Mouse (Mus musculus) left cerebral cortex, adult 9 months (tissue): ENCODE results near the gene Cog1.
"Not testable (repeated sequence)": the region's sequence is repeated elsewhere in the genome, so short reads cannot be mapped to it uniquely, and the experiment has no call there.

Experiments used
- DNase-seq, 2 experiments: peaks; one replicate each; pipeline ENCODE4 v3.0.0; 2022; ENCODE audit warnings: low spot score in 2 of 2

Gene Cog1

DNA sequence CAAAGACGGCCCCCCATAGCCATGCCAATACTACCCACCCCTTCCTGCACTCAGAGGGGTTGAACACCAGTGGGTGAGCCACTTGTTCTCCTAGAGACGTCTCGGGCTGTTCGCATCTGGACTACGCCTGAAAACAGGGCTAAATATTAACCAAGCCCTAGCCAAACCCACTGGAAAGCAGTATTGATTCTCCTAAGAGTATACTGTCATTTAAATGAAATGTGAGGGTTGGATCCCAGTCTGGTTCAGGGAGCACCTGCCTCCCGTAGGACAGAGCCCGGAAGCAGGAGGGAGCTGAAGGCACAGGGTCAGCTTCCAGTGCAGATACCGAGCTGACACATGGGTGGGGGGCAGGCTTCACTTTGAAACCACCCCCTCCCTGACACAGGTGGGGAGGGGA, 17.1 kb upstream of the Cog1 start:
- no peak for DNase-seq

DNA sequence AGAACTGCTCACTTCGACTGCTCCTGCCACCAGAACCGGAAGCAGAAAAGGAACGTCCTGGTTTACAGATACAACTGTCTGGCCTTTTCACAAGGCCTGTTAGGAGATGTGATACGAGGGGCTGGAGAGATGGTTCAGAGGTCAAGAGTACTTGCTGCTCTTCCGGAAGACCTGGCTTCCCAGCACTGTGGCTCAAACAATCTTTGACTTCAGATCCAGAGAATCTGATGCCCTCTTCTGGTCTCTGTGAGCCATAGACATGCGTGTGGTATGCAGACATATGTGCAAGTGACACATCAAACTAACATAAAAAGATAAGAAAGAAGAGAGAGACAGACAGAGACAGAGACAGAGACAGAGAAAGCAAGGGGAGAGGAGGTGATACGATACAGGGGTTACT, 16.7 kb upstream of the Cog1 start:
- DNase-seq: no peak

DNA sequence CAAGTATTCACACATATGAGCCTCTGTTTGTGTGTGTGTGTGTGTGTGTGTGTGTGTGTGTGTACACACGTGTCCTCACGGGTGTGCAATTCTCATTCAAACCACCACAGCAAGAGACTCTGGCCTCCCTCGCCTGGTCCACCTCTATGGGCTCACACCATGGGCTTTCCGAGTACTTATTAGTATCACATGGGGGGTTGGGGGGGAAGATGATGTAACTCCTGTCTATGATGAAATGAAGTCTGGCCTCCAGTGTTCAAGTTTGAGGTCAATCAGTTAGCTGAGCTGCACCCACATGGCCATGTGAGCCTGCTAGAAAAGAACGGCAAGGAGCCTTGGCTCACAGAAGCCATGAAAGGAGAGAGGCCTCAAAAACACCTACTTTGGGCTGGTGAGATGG, 15.6 kb upstream of the Cog1 start:
- DNase-seq: no peak

DNA sequence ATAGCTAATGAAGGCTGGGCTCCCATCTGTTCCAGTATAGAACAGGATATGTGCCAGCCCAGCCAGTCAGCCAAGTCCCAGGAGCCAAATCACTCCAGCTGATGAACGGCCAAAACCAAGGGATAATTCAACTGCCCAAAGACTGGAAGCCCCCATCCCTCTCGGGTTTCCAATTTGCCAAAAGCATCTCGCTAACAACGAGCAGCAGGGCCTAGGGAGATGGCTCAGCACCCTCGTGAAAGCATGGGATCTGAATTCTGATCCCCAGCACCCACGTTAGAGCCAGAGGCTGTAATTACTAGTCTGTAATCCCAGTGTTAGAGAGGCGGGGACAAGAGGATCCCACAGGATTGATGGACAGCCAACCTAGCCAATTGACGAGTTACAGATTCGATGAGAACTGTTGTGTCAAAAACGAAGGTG, 14.3 kb upstream of the Cog1 start:
- DNase-seq: no peak

DNA sequence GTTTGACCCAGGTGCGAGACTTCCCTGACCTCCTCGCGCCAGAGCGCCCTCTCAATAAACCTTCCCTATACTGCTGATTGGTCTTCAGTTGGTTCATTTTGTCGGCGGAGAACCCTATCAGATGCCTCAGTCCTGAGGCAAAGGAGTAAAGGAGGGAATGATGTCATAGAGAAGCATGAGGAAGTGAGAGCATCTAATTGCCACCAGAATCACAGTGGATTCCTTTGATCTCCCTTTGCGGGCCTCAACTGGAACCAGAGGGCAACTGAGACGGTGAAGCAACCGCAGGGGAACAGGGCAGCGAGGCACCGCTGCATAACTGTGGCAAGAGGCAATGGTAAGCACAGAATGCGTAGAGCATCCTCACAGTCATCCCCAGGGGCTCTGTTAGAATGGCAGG, 10.3 kb upstream of the Cog1 start:
- DNase-seq: no peak

DNA sequence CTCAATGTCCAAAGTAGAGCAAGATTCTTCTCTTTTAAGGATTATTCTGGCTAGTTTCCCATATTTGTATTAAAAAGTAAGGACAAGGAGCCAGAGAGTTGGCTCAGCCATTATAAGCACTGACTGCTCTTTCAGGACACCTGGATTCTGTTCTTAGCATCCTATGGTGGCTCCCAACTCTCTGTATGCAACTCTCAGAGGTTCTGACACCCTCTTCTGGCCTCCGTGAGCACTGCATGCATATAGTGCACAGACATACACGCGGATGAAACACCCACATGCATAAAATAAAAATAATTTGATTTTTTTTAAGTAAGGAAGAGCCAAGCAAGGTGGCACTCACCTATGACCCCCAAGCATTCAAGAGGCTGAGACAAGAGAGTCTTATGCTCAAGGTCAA, 3.8 kb upstream of the Cog1 start:
- DNase-seq: no peak

DNA sequence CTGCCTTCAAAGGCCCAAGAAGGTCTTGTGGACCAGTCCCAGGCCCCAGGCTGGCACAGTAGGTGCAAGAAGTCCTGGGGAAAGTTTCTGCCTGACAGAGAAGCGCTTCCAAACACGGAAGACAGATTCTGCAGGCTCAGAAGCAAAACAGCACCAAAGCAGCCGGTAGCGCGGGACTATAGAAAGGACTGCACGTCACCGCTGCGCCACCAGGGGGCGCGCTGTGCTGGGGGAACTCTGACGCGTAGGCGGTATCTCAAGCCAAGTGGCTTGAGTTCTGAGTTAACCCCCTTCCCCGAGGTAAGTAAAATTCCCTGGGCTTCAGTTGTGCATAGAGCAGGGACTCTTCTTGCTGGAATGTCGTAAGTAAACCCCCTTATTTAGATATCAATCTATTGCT, 817 bp upstream of the Cog1 start:
- peak in 1 of 2 experiments; percentile 81 for DNase-seq

DNA sequence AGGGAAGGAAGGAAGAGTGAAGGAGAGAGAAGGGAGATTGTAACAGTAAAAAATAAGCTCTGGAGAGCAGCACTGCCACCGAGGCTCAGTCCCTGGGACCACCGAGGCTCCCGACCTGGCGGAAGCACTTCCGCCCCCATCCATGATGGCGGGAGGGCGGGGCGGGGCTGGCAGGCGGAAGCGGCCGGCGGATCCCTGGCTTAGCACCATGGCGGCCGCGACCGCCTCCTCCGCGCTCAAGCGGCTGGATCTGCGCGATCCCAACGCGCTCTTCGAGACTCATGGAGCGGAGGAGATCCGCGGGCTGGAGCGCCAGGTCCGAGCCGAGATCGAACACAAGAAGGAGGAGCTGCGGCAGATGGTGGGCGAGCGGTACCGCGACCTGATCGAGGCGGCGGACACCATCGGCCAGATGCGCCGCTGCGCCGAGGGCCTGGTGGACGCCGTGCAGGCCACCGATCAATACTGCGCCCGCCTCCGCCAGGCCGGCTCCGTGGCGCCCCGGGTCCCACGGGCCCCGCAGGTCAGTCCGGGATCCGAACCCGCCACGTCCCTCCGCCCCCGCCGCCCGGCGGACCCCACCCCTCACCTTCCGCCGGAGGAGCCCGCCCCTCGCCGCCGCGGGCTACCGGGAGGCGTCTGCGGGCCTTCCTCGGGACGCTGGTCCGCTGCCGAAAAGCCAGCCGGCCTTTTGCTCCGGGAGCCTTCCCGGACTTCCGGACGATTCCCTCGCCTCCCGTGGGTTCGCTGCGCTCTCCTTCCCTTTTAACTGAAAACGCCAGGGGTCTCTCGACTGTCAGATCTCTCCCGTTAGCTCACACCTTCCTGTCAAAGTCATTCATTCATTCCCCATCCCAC, 613 bp downstream of the Cog1 start, which contains the start of gene Slc39a11:
Gene Slc39a11 (minus strand): TSS at position 727 of the 858 bp plus-strand sequence.
- peak in 1 of 2 experiments; percentile 50 for DNase-seq

DNA sequence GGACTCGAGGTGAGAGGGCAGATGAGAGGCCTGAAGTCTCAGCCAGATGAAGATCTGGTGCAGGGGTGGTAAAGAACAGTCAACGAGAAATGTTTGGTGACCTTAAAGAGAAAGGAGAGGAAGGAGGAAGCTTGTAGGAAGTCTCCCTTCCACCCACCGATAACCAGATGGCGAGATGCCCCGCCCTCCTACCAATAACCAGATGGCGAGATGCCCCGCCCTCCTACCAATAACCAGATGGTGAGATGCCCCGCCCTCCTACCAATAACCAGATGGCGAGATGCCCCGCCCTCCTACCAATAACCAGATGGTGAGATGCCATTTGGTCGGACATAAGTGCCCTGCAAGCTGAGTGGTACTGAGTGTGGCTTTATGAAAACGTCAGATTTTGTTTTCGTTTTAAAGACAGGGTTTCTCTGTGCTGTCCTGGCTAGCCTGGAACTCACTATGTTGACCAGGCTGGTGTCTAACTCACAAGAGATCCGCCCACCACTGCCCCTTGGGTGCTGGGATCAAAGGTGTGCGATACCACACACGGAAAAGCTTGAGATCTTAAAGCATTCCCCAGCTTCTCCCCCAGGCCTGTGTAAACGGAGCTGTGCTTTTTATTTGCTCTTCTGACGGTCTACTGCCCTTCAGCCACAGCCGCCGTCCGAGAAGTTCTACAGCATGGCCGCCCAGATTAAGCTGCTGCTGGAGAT, 2.4 kb downstream of the Cog1 start:
- no peak for DNase-seq

DNA sequence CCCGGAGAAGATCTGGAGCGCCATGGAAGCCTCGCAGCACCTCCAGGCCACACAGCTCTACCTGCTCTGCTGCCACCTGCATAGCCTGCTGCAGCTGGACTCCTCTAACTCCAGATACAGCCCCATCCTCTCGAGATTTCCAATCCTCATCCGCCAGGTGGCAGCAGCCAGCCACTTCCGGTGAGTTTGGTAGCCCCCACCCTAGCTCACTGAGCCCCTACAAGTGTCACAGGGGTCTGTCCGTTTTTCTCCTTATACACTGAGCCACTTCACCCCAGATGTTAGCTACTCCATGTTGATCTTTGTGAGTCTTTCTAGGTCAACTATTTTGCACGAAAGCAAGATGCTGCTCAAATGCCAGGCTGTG, 2.9 kb downstream of the Cog1 start:
- no peak for DNase-seq

DNA sequence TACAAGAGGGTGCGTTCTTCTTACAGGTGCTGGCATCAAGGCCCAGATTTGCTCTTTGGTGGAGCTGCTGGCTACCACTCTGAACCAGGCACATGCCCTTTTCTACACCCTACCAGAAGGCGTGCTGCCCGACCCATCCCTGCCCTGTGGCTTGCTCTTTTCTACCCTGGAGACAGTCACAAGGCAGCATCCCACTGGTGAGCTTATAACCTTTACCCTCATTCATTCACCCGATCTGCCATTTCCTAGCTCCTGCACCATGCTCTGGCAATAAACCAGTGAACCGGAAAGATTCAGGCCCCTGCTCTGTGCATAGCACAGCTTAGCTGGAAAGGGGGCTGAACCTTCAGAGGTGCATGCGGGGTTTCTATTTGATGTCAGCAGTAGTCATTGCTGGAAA, 3.5 kb downstream of the Cog1 start:
- DNase-seq: no peak

DNA sequence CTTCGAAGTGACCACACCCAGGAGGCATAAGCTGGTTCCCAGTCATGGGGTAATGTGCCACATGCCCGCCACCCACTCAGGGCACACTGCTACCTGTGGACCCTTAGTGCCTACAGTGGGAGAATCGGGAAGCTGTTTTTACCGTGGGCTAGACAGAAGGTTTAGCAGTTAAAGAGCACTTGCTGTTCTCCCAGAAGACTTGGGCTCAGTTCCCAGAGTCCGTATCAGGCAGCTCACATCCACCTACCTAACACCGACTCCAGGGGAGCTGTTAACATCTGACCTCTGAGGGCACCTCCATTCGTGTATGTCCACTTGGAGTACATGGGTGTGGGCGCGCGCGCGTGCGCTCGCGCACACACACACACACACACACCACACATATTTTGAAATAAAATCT, 5.1 kb downstream of the Cog1 start:
- DNase-seq: no peak

DNA sequence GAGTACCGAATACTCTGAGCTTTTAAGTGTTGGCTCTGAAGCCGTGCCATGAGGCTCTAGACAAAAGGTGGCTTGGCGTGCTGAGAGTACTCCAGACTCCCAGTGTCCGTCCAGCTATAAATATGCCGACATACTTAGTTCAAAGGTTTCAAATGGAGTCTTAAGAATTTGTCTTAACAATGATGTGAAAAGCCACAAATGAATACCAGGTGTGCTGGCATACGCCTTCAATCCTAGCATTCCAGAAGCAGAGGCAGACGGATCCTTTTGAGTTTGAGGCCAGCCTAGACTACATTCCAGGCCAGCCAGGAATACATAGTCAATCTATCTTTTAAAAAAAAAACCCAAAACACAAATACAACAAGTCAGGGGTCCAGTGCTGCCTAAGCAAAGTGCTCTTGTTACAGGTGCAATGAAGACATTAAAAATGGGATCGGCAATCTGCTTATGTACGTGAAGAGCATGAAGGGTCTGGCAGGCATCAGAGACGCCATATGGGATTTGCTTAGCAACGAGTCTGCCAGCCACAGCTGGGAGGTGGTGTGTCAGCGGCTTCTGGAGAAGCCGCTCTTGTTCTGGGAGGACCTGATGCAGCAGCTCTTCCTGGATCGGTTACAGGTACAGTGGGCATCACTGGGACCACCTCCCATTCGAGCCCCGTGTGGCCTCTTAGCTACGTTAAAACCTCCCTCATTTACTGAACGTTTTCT, 5.7 kb downstream of the Cog1 start:
- DNase-seq: peak in 1 of 2 experiments; percentile 60

DNA sequence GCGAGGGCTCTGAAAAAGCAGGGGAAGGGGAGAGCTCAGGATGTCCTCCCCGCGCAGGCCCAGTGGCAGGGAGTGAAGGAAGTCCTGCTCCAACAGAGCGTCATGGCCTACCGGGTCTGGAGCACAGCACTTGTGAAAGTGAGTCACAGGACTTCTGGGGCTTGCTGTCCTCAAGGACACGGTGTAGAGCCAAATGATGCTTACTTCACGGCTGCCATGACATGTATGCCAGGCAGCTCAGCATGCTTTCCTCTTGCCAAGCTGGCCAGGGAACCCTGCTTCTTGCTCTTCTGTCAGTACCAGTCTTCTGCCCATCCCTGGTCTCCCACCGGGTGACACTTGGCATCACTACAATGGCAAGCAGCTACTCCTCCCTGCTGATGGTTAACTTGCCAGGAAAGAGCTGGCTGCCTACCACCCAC, 7.6 kb downstream of the Cog1 start:
- no peak for DNase-seq

DNA sequence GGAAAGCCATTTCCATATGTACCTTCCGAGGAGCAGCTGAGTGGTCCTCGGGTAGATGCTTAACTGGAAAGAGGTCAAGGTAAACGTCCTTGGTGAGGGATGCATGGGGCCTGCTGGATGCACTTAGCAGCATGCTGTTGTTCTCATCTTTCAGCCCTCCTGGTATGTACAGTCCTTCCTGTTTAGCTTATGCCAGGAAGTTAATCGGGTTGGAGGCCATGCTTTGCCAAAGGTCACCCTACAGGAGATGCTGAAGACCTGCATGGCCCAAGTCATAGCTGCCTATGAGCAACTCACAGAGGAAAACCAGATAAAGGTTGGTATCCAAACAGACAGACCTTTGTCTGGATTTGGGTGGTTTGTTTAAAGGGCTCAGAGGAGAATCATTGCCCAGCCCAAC, 8.3 kb downstream of the Cog1 start:
- DNase-seq: no peak

DNA sequence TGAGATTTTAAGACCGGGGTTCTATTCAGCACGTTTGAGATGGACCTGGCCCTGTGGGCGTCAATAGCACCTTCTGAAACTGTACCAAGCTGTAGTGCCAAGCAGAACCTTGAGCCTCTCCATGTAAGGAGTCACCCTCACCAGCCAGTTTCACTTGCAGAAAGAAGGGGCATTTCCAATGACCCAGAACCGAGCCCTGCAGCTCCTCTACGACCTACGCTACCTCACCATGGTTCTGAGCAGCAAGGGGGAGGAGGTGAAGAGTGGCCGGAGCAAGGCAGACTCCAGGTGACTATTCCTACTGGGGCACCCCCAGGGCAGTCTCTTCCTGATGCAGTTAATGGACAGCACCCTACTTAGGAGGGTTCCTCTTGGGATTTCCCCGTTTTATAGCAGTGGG, 9.3 kb downstream of the Cog1 start:
- no peak for DNase-seq

DNA sequence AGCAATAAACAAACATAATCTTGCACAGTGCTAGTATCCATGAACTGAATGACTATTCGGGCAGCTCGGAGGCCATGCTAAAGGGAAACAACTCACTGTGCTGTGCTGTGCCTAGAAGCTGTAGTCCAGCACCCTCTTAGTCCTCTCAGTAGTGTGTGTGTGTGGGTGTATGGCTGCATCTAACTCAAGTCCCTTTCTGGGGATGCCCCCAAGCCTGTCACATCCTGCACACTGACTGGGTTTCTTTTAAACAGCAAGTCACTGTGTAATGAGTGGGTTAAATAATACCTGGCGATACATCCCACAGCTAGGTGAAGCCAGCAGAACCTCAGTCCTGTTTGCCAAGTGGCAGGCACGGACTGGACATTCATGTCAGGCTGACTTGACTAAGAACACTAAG, 9.8 kb downstream of the Cog1 start:
- DNase-seq: no peak

DNA sequence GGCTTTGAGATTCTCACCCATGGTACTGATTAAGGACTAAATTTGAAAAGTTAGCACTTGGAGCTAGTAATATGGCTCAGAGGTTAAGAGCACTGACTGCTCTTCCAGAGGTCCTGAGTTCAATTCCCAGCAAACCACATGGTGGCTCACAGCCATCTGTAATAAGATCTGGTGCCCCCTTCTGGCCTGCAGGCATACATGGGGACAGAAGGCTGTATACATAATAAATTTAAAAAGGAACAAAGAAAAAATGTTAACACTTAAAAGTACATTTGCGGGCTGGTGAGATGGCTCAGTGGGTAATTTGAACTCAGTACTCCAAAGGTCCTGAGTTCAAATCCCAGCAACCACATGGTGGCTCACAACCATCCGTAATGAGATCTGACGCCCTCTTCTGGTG, 11.2 kb downstream of the Cog1 start:
- DNase-seq: not testable (repeated sequence)

DNA sequence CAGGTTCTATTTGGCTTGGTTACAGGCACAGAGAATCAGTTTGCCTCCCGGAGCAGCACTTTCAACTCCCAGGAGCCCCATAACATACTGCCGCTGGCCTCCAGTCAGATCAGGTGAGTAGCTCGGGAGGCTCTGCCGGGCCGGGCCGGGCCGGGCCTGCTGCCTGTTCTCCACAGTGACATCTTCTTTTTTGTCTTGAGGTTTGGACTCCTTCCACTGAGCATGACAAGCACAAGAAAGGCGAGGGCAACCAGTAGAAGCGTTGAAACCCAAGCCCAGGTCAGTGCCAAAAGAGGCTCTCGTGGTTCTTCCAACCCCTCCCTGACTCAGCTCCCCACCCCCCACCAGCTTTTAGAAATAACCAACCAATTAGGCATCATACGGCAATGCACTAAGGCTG, 12.0 kb downstream of the Cog1 start:
- DNase-seq: no peak

DNA sequence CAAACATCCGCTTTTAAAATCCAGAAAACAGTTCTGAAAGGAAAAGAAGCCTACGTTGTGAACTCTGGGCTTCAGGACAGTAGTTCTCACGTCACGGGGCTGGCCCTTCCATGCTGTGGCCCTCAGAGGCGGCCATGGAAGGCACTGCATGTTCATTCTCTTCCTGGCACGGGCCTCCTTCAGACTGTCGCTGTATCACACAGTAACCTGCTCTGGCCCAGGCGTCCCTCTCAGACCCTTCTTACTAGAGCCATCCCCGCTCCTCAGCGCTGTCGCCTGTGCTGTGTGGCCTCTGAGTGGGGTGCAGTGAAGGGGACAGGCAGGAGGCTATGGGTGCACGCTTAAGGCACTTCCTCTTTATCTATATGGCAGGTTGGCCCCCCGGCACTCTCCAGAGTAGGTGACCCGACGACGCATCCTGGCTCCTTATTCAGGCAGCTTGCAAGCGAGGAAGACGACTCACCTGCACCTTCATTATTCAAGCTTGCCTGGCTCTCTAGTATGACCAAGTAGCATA, 12.9 kb downstream of the Cog1 start:
- DNase-seq: no peak

DNA sequence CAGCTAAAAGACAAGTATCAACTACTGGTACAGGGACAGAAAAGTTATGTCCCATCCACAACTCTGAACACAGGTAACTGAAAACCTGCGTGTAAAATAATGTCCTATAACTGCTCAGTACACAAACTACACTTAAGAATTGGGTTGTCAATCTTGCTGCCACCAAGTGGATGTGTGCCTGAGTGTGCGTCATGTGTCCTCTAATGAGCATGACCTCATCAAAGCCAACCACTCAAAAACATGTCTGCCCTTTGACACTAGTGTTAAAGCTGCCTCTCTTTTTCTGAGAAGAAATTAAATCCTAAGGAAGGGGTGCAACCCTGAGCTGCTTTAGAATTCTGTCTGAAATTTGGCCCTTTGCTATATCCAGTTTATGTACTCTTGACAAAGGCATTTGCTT, 15.3 kb downstream of the Cog1 start:
- DNase-seq: no peak

DNA sequence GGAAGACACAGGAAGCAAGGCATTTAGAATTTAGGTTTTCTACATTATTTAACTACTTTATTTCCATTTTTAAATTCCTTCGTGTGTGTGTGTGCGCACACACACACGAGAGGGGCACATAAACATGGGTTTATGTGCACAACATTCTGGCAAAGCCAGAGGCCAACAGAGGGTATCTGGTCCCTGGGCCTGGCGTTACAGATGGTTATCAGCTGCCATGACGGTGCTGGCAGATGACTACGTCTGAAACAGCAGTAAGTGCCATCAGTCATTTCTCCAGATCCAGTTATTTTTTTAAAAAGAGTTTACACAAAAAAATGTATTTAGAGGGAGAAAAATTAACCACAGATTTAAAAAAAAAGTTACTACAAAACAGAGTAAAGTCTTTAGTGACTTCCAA, 17.2 kb downstream of the Cog1 start:
- no peak for DNase-seq
